Mouse (Mus musculus): ENCODE results near the gene Fes. TPM values are rescaled to one million over a fixed set of nuclear protein-coding genes. Genes with fewer than 3 reads are reported as not detected.

The Fes gene
- polyA plus RNA-seq, 1 experiment from 2014 or later = 14.8 TPM

- Histone ChIP-seq H3K9me3 (no peaks in the 10 kb centered on the region), H3K4me3 (no peak overlapping the region), H3K9ac (no peak overlapping the region), H3K27me3 (no peaks in the 10 kb centered on the region), H3K4me1 (no peaks in the 10 kb centered on the region), H3K27ac (no peak overlapping the region), H3K4me2 (no peak overlapping the region), H3K36me3 (no peaks in the 10 kb centered on the region)
- no peak for ATAC-seq (ENCODE audit: insufficient number of reproducible peaks, low FRiP score, low TSS enrichment, low read depth)
These were observed 29.9 kb upstream of the Fes start for GRCm38 (mm10) chr7:80417601-80418000.

DNA sequence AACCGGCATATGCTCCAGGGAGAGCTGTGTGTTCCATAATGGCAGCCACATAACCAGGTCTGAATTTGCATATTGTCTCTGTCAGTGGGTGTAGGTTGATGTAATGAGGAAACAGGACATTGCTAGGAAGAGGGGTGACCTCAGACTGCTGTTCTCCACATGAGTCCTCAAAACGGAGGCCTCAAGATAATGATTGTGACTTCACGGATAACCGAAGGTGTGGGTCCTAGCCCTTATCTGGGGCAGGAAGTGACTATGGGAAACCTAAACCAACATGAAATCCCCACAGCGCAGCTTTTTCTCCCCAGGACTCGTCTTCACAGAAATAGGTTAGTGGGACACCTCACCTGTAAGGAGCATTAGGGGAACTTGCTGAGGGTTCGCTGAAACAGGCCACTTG is 29.2 kb upstream of the Fes start:
- H3K36me3 ChIP-seq = no peaks in the 10 kb centered on the region
- no peaks in the 10 kb centered on the region for H3K27me3 ChIP-seq
- no peak overlapping the region for H3K9ac ChIP-seq
- no peak for ATAC-seq (ENCODE audit: insufficient number of reproducible peaks, low FRiP score, low TSS enrichment, low read depth)
- no peak overlapping the region for H3K4me2 ChIP-seq
- no peaks in the 10 kb centered on the region for H3K4me1 ChIP-seq
- no peak overlapping the region for H3K4me3 ChIP-seq
- H3K27ac ChIP-seq = no peak overlapping the region
- H3K9me3 ChIP-seq = no peaks in the 10 kb centered on the region
- WGBS = 87% methylated on average over 7 of the region's 7 CpGs

- Histone ChIP-seq H3K4me1 (no peaks in the 10 kb centered on the region), H3K27ac (no peak overlapping the region), H3K9me3 (no peaks in the 10 kb centered on the region), H3K4me3 (no peak overlapping the region), H3K4me2 (no peak overlapping the region), H3K27me3 (no peaks in the 10 kb centered on the region), H3K9ac (no peak overlapping the region), H3K36me3 (no peaks in the 10 kb centered on the region)
- no peak for ATAC-seq (ENCODE audit: insufficient number of reproducible peaks, low FRiP score, low TSS enrichment, low read depth)
- WGBS = 71% methylated on average over 7 of the region's 7 CpGs
These were observed 26.6 kb upstream of the Fes start for GRCm38 (mm10) chr7:80414303-80414855.

GRCm38 (mm10) chr7:80413512-80414302 is 26.0 kb upstream of the Fes start:
- Histone ChIP-seq H3K27ac (no peak overlapping the region), H3K4me2 (no peak overlapping the region), H3K4me1 (no peaks in the 10 kb centered on the region), H3K9ac (no peak overlapping the region), H3K9me3 (no peaks in the 10 kb centered on the region), H3K4me3 (no peak overlapping the region), H3K36me3 (no peaks in the 10 kb centered on the region), H3K27me3 (no peaks in the 10 kb centered on the region)
- no peak for ATAC-seq (ENCODE audit: insufficient number of reproducible peaks, low FRiP score, low TSS enrichment, low read depth)
- WGBS = 74% methylated on average over 9 of the region's 9 CpGs

DNA sequence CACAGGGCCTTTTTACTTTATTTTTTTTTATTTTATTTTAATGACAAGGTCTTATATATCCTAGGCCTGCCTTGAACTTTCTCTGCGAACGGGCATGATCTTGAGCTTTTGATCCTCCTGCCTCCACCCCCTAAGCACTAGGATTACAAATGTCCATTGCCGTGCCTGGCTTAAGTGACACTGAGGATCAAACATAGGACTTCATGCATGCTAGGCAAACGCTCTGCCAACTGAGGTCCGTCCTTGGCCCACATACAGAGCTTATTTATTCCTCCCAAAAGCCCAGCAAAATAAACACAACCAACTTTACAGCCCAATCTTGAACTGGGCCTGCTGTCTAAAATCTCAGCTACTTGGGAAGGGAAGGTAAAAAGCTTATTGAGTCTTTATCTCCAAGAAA is 25.0 kb upstream of the Fes start:
- Histone ChIP-seq H3K4me2 (no peak overlapping the region), H3K27me3 (no peaks in the 10 kb centered on the region), H3K4me3 (no peak overlapping the region), H3K4me1 (peaks cover under 1% of the 10 kb centered on the region; the same call in 1 of the 2 replicates), H3K9ac (no peak overlapping the region), H3K36me3 (no peaks in the 10 kb centered on the region), H3K9me3 (no peaks in the 10 kb centered on the region), H3K27ac (no peak overlapping the region)
- WGBS = 59% methylated on average over 5 of the region's 5 CpGs
- ATAC-seq (ENCODE audit: insufficient number of reproducible peaks, low FRiP score, low TSS enrichment, low read depth) = no peak

DNA sequence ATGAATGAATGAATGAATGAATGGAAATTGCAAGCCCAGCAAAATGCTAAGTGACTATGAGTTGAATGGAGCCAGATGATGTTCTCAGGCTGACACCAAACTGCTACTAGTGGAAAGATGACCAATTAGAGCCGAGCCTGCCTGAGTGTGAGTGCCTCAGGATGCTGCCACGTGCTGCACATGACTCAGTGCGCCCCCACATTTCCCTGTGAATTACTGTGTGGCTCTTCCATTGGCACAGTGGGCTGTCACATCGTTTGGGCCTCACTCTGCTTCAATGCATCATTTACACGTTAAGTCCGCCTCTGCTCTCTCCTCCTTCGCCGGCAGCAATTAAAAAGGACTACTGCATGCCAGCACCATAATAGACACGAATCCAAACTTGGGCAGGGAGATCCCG is 24.5 kb upstream of the Fes start:
- Histone ChIP-seq H3K36me3 (no peaks in the 10 kb centered on the region), H3K27ac (no peak overlapping the region), H3K9ac (no peak overlapping the region), H3K9me3 (no peaks in the 10 kb centered on the region), H3K4me3 (no peak overlapping the region), H3K27me3 (no peaks in the 10 kb centered on the region), H3K4me1 (peaks cover 3% of the 10 kb centered on the region; the same call in 1 of the 2 replicates), H3K4me2 (no peak overlapping the region)
- no peak for ATAC-seq (ENCODE audit: insufficient number of reproducible peaks, low FRiP score, low TSS enrichment, low read depth)
- WGBS = 61% methylated on average over 10 of the region's 10 CpGs

DNA sequence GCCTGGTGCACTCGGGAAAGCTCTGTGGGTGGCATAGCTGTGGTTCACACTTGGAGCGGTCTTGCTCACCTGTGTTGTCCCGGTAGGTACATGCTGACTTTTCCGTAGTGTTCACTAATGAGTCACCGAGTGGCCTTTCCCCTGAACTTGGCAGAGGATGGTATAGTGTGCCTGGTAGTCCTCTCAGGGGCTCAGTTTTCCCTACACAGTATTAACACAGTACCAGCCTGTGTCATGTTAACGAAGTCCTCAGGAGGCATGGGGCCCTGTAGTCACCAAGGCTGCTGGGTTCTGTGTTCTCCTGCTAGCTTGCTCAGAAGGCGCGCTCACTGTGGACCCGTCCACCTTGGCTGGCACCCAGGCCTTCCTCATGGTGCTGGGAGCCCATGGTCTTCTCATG is 22.6 kb upstream of the Fes start:
- no peak overlapping the region for H3K9ac ChIP-seq
- WGBS = 75% methylated on average over 9 of the region's 9 CpGs
- ATAC-seq (ENCODE audit: insufficient number of reproducible peaks, low FRiP score, low TSS enrichment, low read depth) = no peak

GRCm38 (mm10) chr7:80407712-80408111 is 20.0 kb upstream of the Fes start:
- no peak overlapping the region for H3K27ac ChIP-seq
- WGBS = 59% methylated on average over 9 of the region's 9 CpGs
- H3K36me3 ChIP-seq = no peaks in the 10 kb centered on the region

More for the DNA sequence above, 22.6 kb upstream of the Fes start:
- Histone ChIP-seq H3K4me3 (no peak overlapping the region), H3K4me2 (no peak overlapping the region), H3K4me1 (peaks cover 3% of the 10 kb centered on the region; the same call in 1 of the 2 replicates), H3K27ac (no peak overlapping the region), H3K9me3 (no peaks in the 10 kb centered on the region), H3K27me3 (no peaks in the 10 kb centered on the region), H3K36me3 (no peaks in the 10 kb centered on the region)

GRCm38 (mm10) chr7:80406186-80406585 is 18.4 kb upstream of the Fes start:
- Histone ChIP-seq H3K9me3 (no peaks in the 10 kb centered on the region), H3K9ac (no peak overlapping the region), H3K4me1 (peaks cover 24% of the 10 kb centered on the region), H3K27ac (no peak overlapping the region), H3K4me2 (no peak overlapping the region), H3K27me3 (no peaks in the 10 kb centered on the region), H3K4me3 (no peak overlapping the region), H3K36me3 (no peaks in the 10 kb centered on the region)
- WGBS = 88% methylated on average over 3 of the region's 3 CpGs
- ATAC-seq (ENCODE audit: insufficient number of reproducible peaks, low FRiP score, low TSS enrichment, low read depth) = no peak

More at GRCm38 (mm10) chr7:80407712-80408111, 20.0 kb upstream of the Fes start:
- Histone ChIP-seq H3K4me3 (no peak overlapping the region), H3K9me3 (no peaks in the 10 kb centered on the region), H3K4me2 (no peak overlapping the region), H3K9ac (no peak overlapping the region), H3K4me1 (peaks cover 17% of the 10 kb centered on the region), H3K27me3 (no peaks in the 10 kb centered on the region)
- ATAC-seq (ENCODE audit: insufficient number of reproducible peaks, low FRiP score, low TSS enrichment, low read depth) = no peak

GRCm38 (mm10) chr7:80405188-80405695 is 17.5 kb upstream of the Fes start, which contains the start of gene Furin:
Gene Furin, minus strand, starts transcription at chr7:80405436.
- peak within 1 kb of the TSS; percentile 92 for H3K27ac ChIP-seq
- WGBS = 47% methylated on average over 9 of the region's 9 CpGs

GRCm38 (mm10) chr7:80404101-80404894 is 16.6 kb upstream of the Fes start:
- H3K4me1 ChIP-seq = peaks cover 38% of the 10 kb centered on the region
- no peaks in the 10 kb centered on the region for H3K36me3 ChIP-seq
- no peaks in the 10 kb centered on the region for H3K27me3 ChIP-seq
- H3K4me2 ChIP-seq = no peak overlapping the region
- H3K9me3 ChIP-seq = no peaks in the 10 kb centered on the region
- H3K9ac ChIP-seq = no peak overlapping the region
- WGBS = 67% methylated on average over 7 of the region's 7 CpGs
- no peak for ATAC-seq (ENCODE audit: insufficient number of reproducible peaks, low FRiP score, low TSS enrichment, low read depth)
- no peak overlapping the region for H3K4me3 ChIP-seq
- H3K27ac ChIP-seq = peak overlapping the region; percentile 92

More at GRCm38 (mm10) chr7:80405188-80405695, 17.5 kb upstream of the Fes start, which contains the start of gene Furin:
- H3K9ac ChIP-seq = no peak within 1 kb of the TSS
- H3K9me3 ChIP-seq = no peaks in the 10 kb centered on the region
- H3K36me3 ChIP-seq = no peaks in the 10 kb centered on the region
- H3K4me1 ChIP-seq = peaks cover 33% of the 10 kb centered on the region
- ATAC-seq (ENCODE audit: insufficient number of reproducible peaks, low FRiP score, low TSS enrichment, low read depth) = no peak
- H3K4me2 ChIP-seq = no peak within 1 kb of the TSS
- H3K27me3 ChIP-seq = no peaks in the 10 kb centered on the region
- H3K4me3 ChIP-seq = no peak within 1 kb of the TSS

DNA sequence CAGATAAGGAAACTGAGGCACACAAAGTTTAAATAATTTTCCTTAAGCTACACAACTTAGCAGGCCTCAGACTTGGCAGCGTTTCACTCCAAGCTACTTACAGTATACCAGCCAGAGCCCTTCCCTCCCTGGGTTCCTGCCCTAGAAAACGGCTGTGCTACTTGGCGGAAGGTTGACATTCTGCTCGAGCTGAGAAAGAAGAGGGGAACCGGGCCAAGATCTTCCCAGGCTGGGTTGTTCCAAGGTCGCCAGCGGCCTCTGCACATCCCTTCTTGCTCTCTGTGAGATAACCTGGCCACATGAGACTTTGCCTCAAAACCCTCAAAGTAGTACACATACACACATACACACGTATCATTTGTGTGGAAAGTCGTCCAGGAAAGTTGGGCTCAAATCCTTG is 15.8 kb upstream of the Fes start:
- Histone ChIP-seq H3K9ac (no peak overlapping the region), H3K4me3 (peak overlapping the region; percentile 89), H3K27ac (peak overlapping the region; percentile 92), H3K36me3 (no peaks in the 10 kb centered on the region), H3K27me3 (no peaks in the 10 kb centered on the region), H3K4me2 (peak overlapping the region; percentile 62), H3K4me1 (peaks cover 45% of the 10 kb centered on the region), H3K9me3 (no peaks in the 10 kb centered on the region)
- ATAC-seq (ENCODE audit: insufficient number of reproducible peaks, low FRiP score, low TSS enrichment, low read depth) = no peak
- 33% methylated on average over 9 of the region's 9 CpGs for WGBS
